Mouse (Mus musculus): ENCODE measurements at regions not wholly inside any gene's neighbourhood (a gene's known extent, or its start where the extent isn't known, plus 50 kb on each side); places are given as distances from the start of the nearest gene placed in this dataset.

DNA sequence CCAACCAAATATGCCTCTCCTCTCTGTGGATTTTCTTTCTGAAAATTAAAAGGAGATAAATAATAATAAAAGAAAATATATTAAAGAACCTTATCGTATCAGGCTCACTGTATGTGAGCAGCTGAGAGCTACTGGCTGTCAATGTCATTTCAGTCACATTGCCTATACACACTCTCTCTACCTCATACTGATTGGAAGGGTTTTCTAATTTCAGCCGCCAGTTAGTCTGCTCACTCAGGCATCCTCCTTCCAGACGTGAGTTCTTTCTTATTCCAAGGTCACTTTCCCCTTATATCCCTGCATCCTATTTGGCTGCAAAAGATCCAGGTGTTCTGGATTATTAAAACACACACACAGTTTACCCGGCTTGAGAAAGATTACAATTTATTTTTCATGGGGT, 286.2 kb downstream of the Cenpc1 start:
- H3K9ac ChIP-seq = no peak overlapping the region
- H3K36me3 ChIP-seq = no peaks in the 10 kb centered on the region
- peaks cover 6% of the 10 kb centered on the region; the same call in 1 of the 2 replicates for H3K4me1 ChIP-seq
- no peaks in the 10 kb centered on the region for H3K9me3 ChIP-seq
- no peak overlapping the region for H3K27ac ChIP-seq
- no peaks in the 10 kb centered on the region for H3K27me3 ChIP-seq (replicated peaks)
- H3K4me3 ChIP-seq = no peak overlapping the region
- WGBS = 73% methylated on average over 4 of the region's 4 CpGs
- H3K4me2 ChIP-seq (replicated peaks) = no peak overlapping the region
- no peak for ATAC-seq (ENCODE audit: low FRiP score, low read depth)

DNA sequence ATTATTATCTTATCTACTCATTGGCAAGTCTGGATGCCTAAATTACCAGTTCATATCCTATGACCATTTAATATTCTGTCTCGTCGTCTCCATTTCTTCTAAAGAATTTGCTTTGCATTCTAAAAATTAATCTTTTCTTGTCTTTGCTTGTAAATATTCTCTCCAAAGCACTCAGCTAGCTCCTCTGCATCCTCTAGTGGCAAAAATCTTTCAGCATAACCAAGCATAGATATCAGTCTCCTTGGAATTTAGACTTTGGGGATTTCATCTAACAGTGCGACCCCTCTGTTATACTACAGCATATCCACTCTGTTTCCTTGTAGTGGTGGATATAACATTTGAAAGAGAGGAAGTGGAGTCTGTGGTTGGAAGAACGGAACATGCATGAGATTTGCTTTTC, 292.7 kb downstream of the Cenpc1 start:
- H3K27ac ChIP-seq = no peak overlapping the region
- no peak overlapping the region for H3K9ac ChIP-seq
- no peaks in the 10 kb centered on the region for H3K27me3 ChIP-seq (replicated peaks)
- no peaks in the 10 kb centered on the region for H3K4me1 ChIP-seq
- WGBS = 93% methylated on average over 4 of the region's 4 CpGs
- H3K36me3 ChIP-seq = no peaks in the 10 kb centered on the region
- no peaks in the 10 kb centered on the region for H3K9me3 ChIP-seq
- ATAC-seq (ENCODE audit: low FRiP score, low read depth) = no peak
- H3K4me3 ChIP-seq = no peak overlapping the region
- no peak overlapping the region for H3K4me2 ChIP-seq (replicated peaks)

DNA sequence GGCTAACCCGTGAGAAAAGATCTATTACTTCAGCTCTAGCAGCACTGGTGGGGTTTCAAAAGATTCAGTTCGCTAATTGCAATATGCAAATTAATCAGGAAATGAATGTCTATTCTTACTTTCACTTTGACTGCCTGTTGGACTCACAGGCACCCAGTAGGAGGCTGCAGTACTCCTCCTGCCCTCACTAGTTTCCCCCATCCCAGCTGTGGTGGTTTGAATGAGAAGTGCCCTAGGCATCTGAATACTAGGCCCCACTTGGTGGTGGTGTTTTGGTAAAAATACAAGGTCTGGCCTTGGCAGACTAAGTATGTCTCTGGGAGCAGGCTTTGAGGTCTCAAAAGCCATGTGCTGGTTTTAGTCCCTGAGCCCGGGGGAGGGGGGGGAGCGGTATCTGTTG, 293.3 kb downstream of the Cenpc1 start:
- no peaks in the 10 kb centered on the region for H3K9me3 ChIP-seq
- no peaks in the 10 kb centered on the region for H3K27me3 ChIP-seq (replicated peaks)
- ATAC-seq (ENCODE audit: low FRiP score, low read depth) = peak; percentile 41; the same call in 1 of the 2 replicates
- H3K4me2 ChIP-seq (replicated peaks) = no peak overlapping the region
- no peak overlapping the region for H3K9ac ChIP-seq
- WGBS = 66% methylated on average over 4 of the region's 4 CpGs
- no peaks in the 10 kb centered on the region for H3K36me3 ChIP-seq
- no peaks in the 10 kb centered on the region for H3K4me1 ChIP-seq
- no peak overlapping the region for H3K4me3 ChIP-seq
- H3K27ac ChIP-seq = no peak overlapping the region

DNA sequence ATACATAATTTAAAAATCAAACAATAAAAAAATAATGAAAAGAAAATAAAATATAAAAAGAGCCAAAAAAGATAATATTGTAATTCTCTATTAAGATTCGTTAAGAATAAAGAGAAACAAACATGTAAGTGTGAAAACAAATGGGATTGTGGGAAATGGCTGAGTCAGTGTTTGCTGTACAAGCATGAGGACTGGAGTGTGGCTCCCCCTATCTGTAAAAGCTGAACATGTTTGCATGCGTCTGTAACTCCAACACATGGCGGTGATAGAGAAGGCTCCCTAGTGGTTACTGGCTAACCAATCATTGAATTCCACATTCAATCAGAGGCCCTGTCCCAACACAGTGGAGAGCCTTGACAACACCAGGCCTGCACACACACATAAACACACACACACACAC, 298.2 kb downstream of the Cenpc1 start:
- Histone ChIP-seq H3K27me3 (replicated peaks) (no peaks in the 10 kb centered on the region), H3K4me3 (no peak overlapping the region), H3K27ac (no peak overlapping the region), H3K4me2 (replicated peaks) (no peak overlapping the region), H3K4me1 (no peaks in the 10 kb centered on the region), H3K9ac (no peak overlapping the region), H3K36me3 (no peaks in the 10 kb centered on the region), H3K9me3 (no peaks in the 10 kb centered on the region)
- ATAC-seq (ENCODE audit: low FRiP score, low read depth) = no peak
- WGBS = 84% methylated on average over 3 of the region's 3 CpGs

DNA sequence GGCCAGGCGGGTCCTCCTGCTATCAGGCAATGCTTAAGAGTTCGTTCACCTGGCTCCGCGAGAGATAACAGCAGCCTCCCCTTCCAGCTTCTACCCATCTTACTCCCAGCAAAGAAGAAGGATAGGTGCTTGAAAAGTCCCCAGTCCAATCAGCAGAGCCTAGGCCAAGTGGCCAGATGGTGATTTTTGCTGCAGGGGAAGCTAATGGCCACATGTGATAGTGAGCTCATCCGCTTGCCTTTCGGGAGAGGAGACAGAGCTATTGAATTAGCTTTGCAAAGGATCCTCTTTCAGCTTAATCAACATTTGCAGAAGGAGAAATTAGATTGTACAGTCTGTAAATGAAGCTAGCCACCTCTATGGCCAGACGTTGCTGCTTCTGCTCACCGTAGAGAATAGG, 308.7 kb downstream of the Cenpc1 start:
- no peak overlapping the region for H3K27ac ChIP-seq
- no peaks in the 10 kb centered on the region for H3K4me1 ChIP-seq
- 87% methylated on average over 8 of the region's 8 CpGs for WGBS
- H3K9ac ChIP-seq = no peak overlapping the region
- no peak overlapping the region for H3K4me3 ChIP-seq
- no peaks in the 10 kb centered on the region for H3K36me3 ChIP-seq
- ATAC-seq (ENCODE audit: low FRiP score, low read depth) = no peak
- no peaks in the 10 kb centered on the region for H3K27me3 ChIP-seq (replicated peaks)
- no peaks in the 10 kb centered on the region for H3K9me3 ChIP-seq
- H3K4me2 ChIP-seq (replicated peaks) = no peak overlapping the region

DNA sequence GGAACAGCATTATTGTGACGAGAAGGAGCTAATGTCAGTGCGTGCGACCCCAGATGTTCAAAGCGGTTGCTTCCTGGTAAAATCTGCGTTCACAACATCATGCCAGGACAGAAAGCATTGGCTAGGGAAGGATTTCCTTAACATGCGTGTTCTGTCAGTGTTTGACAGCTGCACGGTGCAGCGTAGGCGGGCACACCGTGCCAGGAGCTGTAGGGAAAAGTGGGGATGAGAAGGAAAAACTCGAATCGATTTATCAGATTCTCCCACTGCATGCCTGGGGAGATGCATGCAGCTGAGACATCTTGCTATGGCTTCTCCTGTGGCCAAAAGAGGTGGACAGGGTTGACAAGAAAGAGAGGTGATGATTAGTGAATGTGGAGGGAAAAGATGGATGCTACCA, 311.2 kb downstream of the Cenpc1 start:
- no peaks in the 10 kb centered on the region for H3K36me3 ChIP-seq
- no peak for ATAC-seq (ENCODE audit: low FRiP score, low read depth)
- no peaks in the 10 kb centered on the region for H3K27me3 ChIP-seq (replicated peaks)
- no peaks in the 10 kb centered on the region for H3K9me3 ChIP-seq
- H3K4me1 ChIP-seq = no peaks in the 10 kb centered on the region
- no peak overlapping the region for H3K9ac ChIP-seq
- H3K4me3 ChIP-seq = no peak overlapping the region
- WGBS = 91% methylated on average over 12 of the region's 12 CpGs
- H3K27ac ChIP-seq = no peak overlapping the region
- H3K4me2 ChIP-seq (replicated peaks) = no peak overlapping the region

DNA sequence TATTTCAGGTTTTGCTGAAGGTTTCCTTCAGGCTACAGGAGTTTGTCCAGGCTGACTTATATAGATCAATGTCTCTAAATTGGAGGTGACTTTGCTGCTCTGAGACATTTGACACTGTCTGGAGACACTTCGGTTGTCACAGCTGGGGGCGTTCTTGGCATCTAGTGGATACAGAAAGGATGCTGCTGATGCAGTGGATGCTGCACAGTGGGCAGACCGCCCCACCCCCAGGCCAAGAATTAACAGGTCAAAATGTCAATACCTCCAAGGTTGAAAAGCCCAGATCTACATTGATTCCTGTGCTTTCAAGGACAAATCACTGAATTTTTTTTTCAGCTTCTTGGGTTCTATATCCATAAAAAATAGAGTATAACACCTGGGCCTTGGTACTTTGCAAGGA, 312.3 kb downstream of the Cenpc1 start:
- H3K9ac ChIP-seq = no peak overlapping the region
- no peak overlapping the region for H3K27ac ChIP-seq
- 75% methylated on average over 3 of the region's 3 CpGs for WGBS
- H3K4me1 ChIP-seq = no peaks in the 10 kb centered on the region
- H3K4me2 ChIP-seq (replicated peaks) = no peak overlapping the region
- H3K4me3 ChIP-seq = no peak overlapping the region
- H3K27me3 ChIP-seq (replicated peaks) = no peaks in the 10 kb centered on the region
- ATAC-seq (ENCODE audit: low FRiP score, low read depth) = no peak
- H3K36me3 ChIP-seq = no peaks in the 10 kb centered on the region
- H3K9me3 ChIP-seq = no peaks in the 10 kb centered on the region

DNA sequence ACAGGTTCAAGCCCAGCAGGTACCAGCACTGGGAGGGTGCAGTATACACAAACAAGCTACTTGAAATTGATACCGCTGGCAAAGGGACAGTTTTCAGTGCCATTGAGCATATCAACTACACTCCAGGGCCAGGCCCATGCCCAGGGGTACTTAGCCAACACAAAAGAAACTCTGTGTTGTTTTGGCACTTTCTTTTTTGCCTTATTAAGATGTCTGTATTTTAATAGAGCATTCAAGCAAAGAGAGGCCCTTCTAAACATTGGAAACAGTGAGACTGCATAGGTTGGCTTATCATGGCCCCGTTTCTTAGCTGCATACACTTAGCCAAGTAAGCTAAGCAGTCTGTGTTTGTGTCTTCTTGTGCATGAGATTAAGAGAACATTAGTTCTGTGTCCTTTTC, 313.7 kb downstream of the Cenpc1 start:
- no peak for ATAC-seq (ENCODE audit: low FRiP score, low read depth)
- Histone ChIP-seq H3K27me3 (replicated peaks) (no peaks in the 10 kb centered on the region), H3K4me3 (no peak overlapping the region), H3K4me1 (no peaks in the 10 kb centered on the region), H3K36me3 (no peaks in the 10 kb centered on the region), H3K9me3 (no peaks in the 10 kb centered on the region), H3K9ac (no peak overlapping the region), H3K4me2 (replicated peaks) (no peak overlapping the region), H3K27ac (no peak overlapping the region)
- 77% methylated on average over 2 of the region's 2 CpGs for WGBS

DNA sequence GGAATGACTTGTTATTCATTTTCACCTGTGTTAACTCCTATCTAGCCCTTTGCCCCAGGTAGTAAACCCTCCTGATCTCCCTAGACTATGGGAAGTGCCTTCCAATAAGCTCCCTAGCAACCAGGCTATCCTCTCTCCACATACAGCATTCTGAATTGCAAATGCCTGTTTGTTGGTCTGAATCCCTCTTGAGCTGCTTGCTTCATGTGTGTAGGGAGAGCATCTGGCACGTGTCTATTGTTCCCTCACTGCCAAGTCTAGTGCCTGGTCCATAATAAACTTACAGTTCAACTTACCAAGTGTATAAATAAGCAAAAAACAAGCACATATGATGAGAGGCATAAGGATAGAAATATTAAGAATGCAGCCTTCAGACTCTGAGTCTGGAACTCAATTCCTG, 314.5 kb downstream of the Cenpc1 start:
- Histone ChIP-seq H3K27ac (no peak overlapping the region), H3K4me1 (no peaks in the 10 kb centered on the region), H3K27me3 (replicated peaks) (no peaks in the 10 kb centered on the region), H3K4me3 (no peak overlapping the region), H3K9me3 (no peaks in the 10 kb centered on the region), H3K36me3 (no peaks in the 10 kb centered on the region), H3K9ac (no peak overlapping the region), H3K4me2 (replicated peaks) (no peak overlapping the region)
- WGBS = 60% methylated on average over 1 of the region's 1 CpGs
- ATAC-seq (ENCODE audit: low FRiP score, low read depth) = no peak

DNA sequence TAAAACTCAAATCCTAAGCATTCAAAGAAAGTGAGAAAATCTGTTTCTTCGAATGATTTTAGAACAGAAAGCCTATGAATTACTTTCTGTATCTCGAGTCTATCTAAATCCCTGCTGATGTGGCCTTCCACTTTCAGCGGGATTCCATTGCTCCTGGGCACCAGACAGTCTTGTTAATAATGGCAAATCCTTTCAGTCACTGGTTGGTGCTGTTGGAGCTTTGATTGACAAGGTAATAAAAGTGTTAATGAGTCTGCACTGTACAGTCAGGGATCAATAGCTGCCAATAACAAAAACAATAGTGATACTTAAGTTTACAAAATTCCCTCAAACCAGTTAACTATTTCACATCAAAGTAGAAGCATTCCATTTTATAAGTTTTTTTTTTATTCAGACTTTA, 335.8 kb downstream of the Cenpc1 start:
- no peak overlapping the region for H3K4me3 ChIP-seq
- no peak overlapping the region for H3K27ac ChIP-seq
- H3K4me2 ChIP-seq (replicated peaks) = no peak overlapping the region
- H3K36me3 ChIP-seq = no peaks in the 10 kb centered on the region
- H3K9me3 ChIP-seq = no peaks in the 10 kb centered on the region
- H3K4me1 ChIP-seq = no peaks in the 10 kb centered on the region
- no peaks in the 10 kb centered on the region for H3K27me3 ChIP-seq (replicated peaks)
- no peak overlapping the region for H3K9ac ChIP-seq
- WGBS = 66% methylated on average over 3 of the region's 3 CpGs
- no peak for ATAC-seq (ENCODE audit: low FRiP score, low read depth)

DNA sequence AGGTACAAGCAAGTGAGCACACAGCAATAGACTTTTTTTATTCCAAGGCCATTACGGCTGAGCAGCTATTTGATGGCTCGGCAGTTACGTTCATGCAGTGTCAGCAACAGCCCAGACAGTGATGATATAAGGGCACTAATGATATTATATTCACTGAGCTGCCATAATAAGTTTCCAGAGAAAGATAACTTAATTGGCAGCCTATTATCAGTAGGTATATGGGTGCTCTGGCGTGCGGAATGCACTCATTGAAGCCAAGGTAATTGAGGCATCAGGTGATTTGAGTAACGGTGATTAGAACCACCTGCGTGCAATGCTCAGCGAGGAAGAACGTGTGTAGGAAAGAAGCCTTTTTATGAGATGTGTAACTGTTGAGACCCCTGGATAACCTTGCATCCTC, 358.0 kb downstream of the Cenpc1 start:
- Histone ChIP-seq H3K4me2 (replicated peaks) (no peak overlapping the region), H3K4me1 (no peaks in the 10 kb centered on the region), H3K4me3 (no peak overlapping the region), H3K9me3 (no peaks in the 10 kb centered on the region), H3K36me3 (no peaks in the 10 kb centered on the region), H3K27ac (no peak overlapping the region), H3K27me3 (replicated peaks) (no peaks in the 10 kb centered on the region), H3K9ac (no peak overlapping the region)
- no peak for ATAC-seq (ENCODE audit: low FRiP score, low read depth)
- WGBS = 68% methylated on average over 9 of the region's 9 CpGs

DNA sequence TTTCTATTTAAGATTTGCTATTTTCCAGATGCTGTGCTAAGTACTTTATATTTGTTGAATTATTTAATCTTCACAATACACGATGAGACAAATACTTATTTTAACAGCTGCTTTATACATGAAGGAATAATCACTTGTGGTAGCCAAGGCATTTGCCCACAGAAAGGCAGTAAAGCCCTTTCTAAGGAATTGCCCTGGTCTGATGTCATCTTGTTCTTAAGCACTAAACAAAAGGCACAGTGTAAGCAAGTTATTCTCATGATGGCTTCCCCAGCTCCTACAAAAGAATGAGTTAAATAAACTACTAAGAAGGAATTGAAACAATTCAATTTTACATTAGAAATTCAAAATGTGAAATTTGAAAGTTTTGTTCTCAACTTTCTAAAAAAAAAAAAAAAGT, 358.8 kb downstream of the Cenpc1 start:
- no peaks in the 10 kb centered on the region for H3K27me3 ChIP-seq (replicated peaks)
- H3K27ac ChIP-seq = no peak overlapping the region
- H3K9me3 ChIP-seq = no peaks in the 10 kb centered on the region
- ATAC-seq (ENCODE audit: low FRiP score, low read depth) = 0 out of 2 replicates have a peak, but pooled peaks have one; percentile 37
- no peaks in the 10 kb centered on the region for H3K36me3 ChIP-seq
- WGBS = 54% methylated on average over 1 of the region's 1 CpGs
- H3K4me3 ChIP-seq = no peak overlapping the region
- no peak overlapping the region for H3K4me2 ChIP-seq (replicated peaks)
- H3K9ac ChIP-seq = no peak overlapping the region
- no peaks in the 10 kb centered on the region for H3K4me1 ChIP-seq

DNA sequence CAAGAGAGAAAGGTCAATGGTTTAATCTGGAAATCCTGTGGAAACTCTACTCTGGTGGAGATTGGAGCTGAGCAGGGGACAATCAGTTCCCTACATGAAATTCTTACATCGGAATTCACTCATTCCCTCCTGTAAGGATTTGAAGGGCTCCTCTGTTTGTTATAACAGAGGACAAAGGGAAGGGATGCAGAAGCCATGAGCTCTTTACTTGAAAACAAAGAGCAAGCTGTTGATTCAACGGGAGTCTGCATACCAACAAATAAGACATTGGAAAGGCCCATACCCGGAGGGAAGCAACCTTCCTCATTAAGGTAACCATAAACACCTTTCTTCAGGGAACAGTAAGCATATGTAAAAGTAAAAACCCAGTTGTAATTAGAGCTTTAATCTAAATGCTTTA, 359.3 kb downstream of the Cenpc1 start:
- ATAC-seq (ENCODE audit: low FRiP score, low read depth) = no peak
- Histone ChIP-seq H3K9ac (no peak overlapping the region), H3K27me3 (replicated peaks) (no peaks in the 10 kb centered on the region), H3K9me3 (no peaks in the 10 kb centered on the region), H3K27ac (no peak overlapping the region), H3K36me3 (no peaks in the 10 kb centered on the region), H3K4me2 (replicated peaks) (no peak overlapping the region), H3K4me3 (no peak overlapping the region), H3K4me1 (no peaks in the 10 kb centered on the region)
- WGBS = 19% methylated on average over 3 of the region's 3 CpGs

DNA sequence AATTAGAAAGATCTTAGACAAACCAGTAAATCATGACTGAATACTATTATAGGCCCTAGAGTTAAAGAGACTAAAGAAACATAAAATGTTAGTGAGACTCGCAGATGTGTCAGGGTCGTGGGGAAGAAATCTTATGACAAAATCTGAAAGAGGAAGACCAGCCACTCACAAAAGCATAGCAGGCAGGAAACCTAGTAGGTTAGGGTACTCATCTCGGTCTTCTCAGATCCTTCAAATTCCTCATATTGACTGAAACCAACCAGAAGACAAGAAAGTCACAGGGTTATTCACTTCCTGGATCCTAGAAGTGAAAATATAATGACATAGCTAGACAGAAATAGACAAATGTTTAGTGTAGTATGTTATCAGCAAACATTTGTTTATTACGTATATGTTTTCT, 387.5 kb downstream of the Cenpc1 start:
- 92% methylated on average over 4 of the region's 4 CpGs for WGBS
- Histone ChIP-seq H3K4me3 (no peak overlapping the region), H3K4me2 (replicated peaks) (no peak overlapping the region), H3K27ac (no peak overlapping the region), H3K9me3 (no peaks in the 10 kb centered on the region), H3K4me1 (no peaks in the 10 kb centered on the region), H3K27me3 (replicated peaks) (no peaks in the 10 kb centered on the region), H3K36me3 (no peaks in the 10 kb centered on the region), H3K9ac (no peak overlapping the region)
- ATAC-seq (ENCODE audit: low FRiP score, low read depth) = no peak

Measured in neural tube, embryonic 12.5 days (tissue).